Mouse (Mus musculus): ENCODE measurements around the gene Immp2l.

DNA sequence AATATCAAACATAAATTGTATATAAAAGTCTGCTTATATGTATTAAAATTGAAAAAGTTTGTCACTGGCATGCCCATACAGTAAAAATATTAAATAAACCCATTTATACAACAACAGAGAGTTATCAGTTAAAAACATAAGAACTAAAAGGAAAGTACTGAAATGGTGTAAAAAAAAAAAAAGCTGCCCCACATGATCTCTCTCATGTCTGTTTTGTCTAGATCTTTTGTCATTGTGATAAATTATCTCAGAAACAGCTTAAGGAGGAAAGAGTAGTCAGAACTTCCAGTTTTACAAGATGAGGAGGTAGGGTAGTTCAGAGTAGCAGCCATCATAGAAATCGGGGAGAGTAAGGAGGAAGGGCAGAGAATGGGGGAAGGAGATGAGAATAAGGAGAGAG, 298.1 kb downstream of the Immp2l start:
- TF ChIP-seq CHD2 (IDR thresholded peaks at IDR 0.05; ENCODE audit: low read depth, low read length) (no peak), ZC3H11A (IDR thresholded peaks at IDR 0.05; ENCODE audit: borderline replicate concordance, low read depth, low read length) (no peak), MAFK (IDR thresholded peaks at IDR 0.05; ENCODE audit: insufficient read depth, low read depth, low read length) (no peak), ZNF384 (IDR thresholded peaks at IDR 0.05; ENCODE audit: low read depth, low read length) (no peak), HCFC1 (IDR thresholded peaks at IDR 0.05; ENCODE audit: borderline replicate concordance, insufficient read depth, low read length) (no peak)

Measured in ES-E14 (cell line).